Mouse (Mus musculus): ENCODE measurements around the gene Gpr176. TPM values are rescaled to one million over a fixed set of nuclear protein-coding genes. Genes with fewer than 3 reads are reported as not detected.

Gene Gpr176
- polyA plus RNA-seq, 1 experiment from 2014 or later = 1.8 TPM

GRCm38 (mm10) chr2:118315656-118316402 is 57.4 kb downstream of the Gpr176 start:
- Histone ChIP-seq H3K4me2 (no peak overlapping the region), H3K36me3 (ENCODE audit: poor library complexity, severe bottlenecking) (no peaks in the 10 kb centered on the region), H3K4me3 (no peak overlapping the region), H3K27me3 (no peaks in the 10 kb centered on the region), H3K9ac (no peak overlapping the region), H3K4me1 (peaks cover 21% of the 10 kb centered on the region), H3K9me3 (replicated peaks) (no peaks in the 10 kb centered on the region), H3K27ac (no peak overlapping the region)
- no peak for ATAC-seq
- 87% methylated on average over 12 of the region's 12 CpGs for WGBS

DNA sequence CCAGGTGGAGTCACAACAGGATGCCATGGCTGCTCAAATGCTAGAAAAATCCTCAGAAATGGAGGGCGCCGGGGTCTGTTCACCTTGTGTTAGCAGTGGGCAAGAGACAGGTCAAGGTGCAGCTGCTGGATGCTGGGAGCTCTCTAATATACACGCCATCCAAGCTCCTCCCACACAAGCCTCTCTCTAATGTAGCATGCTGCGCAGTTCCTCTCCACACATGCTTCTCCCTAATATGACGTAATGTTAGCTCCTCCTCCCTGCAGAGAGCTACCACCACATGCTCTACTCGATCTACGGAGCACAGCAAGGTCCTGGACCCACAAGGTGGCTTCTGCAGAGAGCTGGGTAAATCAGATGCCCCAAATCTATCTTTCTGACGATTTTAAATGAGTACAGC is 65.7 kb downstream of the Gpr176 start:
- ATAC-seq = peak; percentile 57; the same call in 1 of the 2 replicates
- Histone ChIP-seq H3K9me3 (replicated peaks) (no peaks in the 10 kb centered on the region), H3K9ac (no peak overlapping the region), H3K27ac (no peak overlapping the region), H3K4me2 (no peak overlapping the region), H3K36me3 (ENCODE audit: poor library complexity, severe bottlenecking) (no peaks in the 10 kb centered on the region), H3K27me3 (no peaks in the 10 kb centered on the region), H3K4me3 (no peak overlapping the region), H3K4me1 (no peaks in the 10 kb centered on the region)
- 75% methylated on average over 8 of the region's 8 CpGs for WGBS

DNA sequence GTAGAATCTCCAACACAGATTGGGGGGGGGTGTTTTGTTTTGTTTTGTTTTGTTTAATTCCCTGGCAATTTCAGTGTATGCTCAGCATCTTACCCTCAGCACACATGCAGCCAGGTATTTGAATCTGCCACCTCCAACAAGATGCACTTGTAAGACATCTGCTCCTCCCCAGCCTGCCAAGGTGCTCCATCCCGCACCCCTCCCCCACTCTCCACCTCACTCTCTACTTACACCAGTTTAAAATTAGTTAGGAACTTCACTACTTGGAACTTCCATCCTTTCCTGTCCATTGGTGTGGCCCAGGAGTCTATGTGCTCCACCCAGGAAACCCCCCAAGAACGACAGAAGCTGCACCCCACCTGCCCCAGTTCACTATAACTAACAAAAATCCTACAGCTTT is 66.3 kb downstream of the Gpr176 start:
- Histone ChIP-seq H3K27me3 (no peaks in the 10 kb centered on the region), H3K4me2 (no peak overlapping the region), H3K36me3 (ENCODE audit: poor library complexity, severe bottlenecking) (no peaks in the 10 kb centered on the region), H3K4me1 (no peaks in the 10 kb centered on the region), H3K27ac (no peak overlapping the region), H3K4me3 (no peak overlapping the region), H3K9me3 (replicated peaks) (no peaks in the 10 kb centered on the region), H3K9ac (no peak overlapping the region)
- 77% methylated on average over 2 of the region's 2 CpGs for WGBS
- no peak for ATAC-seq

GRCm38 (mm10) chr2:118306522-118306895 is 66.7 kb downstream of the Gpr176 start:
- no peak overlapping the region for H3K4me3 ChIP-seq
- no peak overlapping the region for H3K27ac ChIP-seq
- H3K36me3 ChIP-seq (ENCODE audit: poor library complexity, severe bottlenecking) = no peaks in the 10 kb centered on the region
- no peaks in the 10 kb centered on the region for H3K27me3 ChIP-seq
- no peaks in the 10 kb centered on the region for H3K4me1 ChIP-seq
- H3K9me3 ChIP-seq (replicated peaks) = no peaks in the 10 kb centered on the region
- 69% methylated on average over 3 of the region's 3 CpGs for WGBS
- H3K9ac ChIP-seq = no peak overlapping the region
- ATAC-seq = no peak
- no peak overlapping the region for H3K4me2 ChIP-seq

- no peaks in the 10 kb centered on the region for H3K4me1 ChIP-seq
- 76% methylated on average over 7 of the region's 7 CpGs for WGBS
- H3K9me3 ChIP-seq (replicated peaks) = no peaks in the 10 kb centered on the region
- no peak overlapping the region for H3K27ac ChIP-seq
- no peaks in the 10 kb centered on the region for H3K36me3 ChIP-seq (ENCODE audit: poor library complexity, severe bottlenecking)
- H3K9ac ChIP-seq = no peak overlapping the region
- no peak overlapping the region for H3K4me2 ChIP-seq
- no peak overlapping the region for H3K4me3 ChIP-seq
- no peaks in the 10 kb centered on the region for H3K27me3 ChIP-seq
- no peak for ATAC-seq
Observed at GRCm38 (mm10) chr2:118305827-118306521, 67.2 kb downstream of the Gpr176 start.

DNA sequence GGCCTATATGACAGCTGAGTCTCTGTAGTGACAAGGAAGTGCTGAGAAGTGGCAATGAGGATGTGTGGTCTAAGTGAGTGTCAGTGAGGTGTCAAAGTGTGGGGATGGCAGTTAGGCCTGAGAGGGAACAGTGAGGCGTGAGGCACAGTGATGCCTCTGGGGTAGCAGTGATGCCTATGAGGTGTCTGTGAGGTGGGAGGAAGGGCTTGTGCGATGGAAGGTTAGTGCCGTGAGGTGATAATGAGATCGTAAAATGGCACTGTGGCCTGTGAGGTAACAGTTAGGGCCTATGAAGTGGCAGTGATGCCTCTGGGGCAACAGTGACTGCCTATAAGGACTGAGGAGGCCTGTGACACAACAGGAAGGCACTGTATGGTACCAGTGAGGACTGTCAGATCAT is 69.8 kb downstream of the Gpr176 start:
- ATAC-seq = no peak
- no peaks in the 10 kb centered on the region for H3K36me3 ChIP-seq (ENCODE audit: poor library complexity, severe bottlenecking)
- WGBS = 85% methylated on average over 4 of the region's 4 CpGs

DNA sequence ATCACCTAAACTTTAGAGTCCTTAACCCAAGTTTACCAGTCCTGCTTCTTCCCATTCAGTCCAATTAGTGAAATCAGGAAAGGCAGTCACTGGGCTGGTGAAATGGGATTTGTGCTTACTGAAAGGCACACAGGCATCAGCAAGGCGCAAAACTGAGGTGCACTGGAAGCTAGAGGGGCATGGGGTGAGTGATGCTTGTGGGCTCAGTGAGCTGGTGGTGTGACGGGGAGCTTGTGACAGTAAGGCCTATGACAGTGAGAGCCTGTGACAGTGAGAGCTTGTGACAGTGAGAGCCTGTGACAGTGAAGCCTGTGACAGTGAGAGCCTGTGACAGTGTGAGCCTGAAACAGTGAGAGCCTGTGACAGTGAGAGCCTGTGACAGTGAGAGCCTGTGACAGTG is 71.6 kb downstream of the Gpr176 start:
- Histone ChIP-seq H3K27me3 (no peaks in the 10 kb centered on the region), H3K9ac (no peak overlapping the region), H3K36me3 (ENCODE audit: poor library complexity, severe bottlenecking) (no peaks in the 10 kb centered on the region), H3K9me3 (replicated peaks) (no peaks in the 10 kb centered on the region), H3K27ac (no peak overlapping the region), H3K4me1 (no peaks in the 10 kb centered on the region), H3K4me3 (no peak overlapping the region), H3K4me2 (no peak overlapping the region)
- WGBS = 68% methylated on average over 2 of the region's 2 CpGs
- ATAC-seq = no peak

More for the DNA sequence above, 69.8 kb downstream of the Gpr176 start:
- H3K4me3 ChIP-seq = no peak overlapping the region
- H3K4me2 ChIP-seq = no peak overlapping the region
- no peaks in the 10 kb centered on the region for H3K27me3 ChIP-seq
- H3K9me3 ChIP-seq (replicated peaks) = no peaks in the 10 kb centered on the region
- no peak overlapping the region for H3K27ac ChIP-seq
- H3K9ac ChIP-seq = no peak overlapping the region
- no peaks in the 10 kb centered on the region for H3K4me1 ChIP-seq

GRCm38 (mm10) chr2:118301041-118301545 is 72.1 kb downstream of the Gpr176 start:
- ATAC-seq = no peak
- Histone ChIP-seq H3K27me3 (no peaks in the 10 kb centered on the region), H3K9me3 (replicated peaks) (no peaks in the 10 kb centered on the region), H3K9ac (no peak overlapping the region), H3K4me2 (no peak overlapping the region), H3K4me1 (no peaks in the 10 kb centered on the region), H3K27ac (no peak overlapping the region), H3K4me3 (no peak overlapping the region), H3K36me3 (ENCODE audit: poor library complexity, severe bottlenecking) (no peaks in the 10 kb centered on the region)
- 63% methylated on average over 8 of the region's 8 CpGs for WGBS

DNA sequence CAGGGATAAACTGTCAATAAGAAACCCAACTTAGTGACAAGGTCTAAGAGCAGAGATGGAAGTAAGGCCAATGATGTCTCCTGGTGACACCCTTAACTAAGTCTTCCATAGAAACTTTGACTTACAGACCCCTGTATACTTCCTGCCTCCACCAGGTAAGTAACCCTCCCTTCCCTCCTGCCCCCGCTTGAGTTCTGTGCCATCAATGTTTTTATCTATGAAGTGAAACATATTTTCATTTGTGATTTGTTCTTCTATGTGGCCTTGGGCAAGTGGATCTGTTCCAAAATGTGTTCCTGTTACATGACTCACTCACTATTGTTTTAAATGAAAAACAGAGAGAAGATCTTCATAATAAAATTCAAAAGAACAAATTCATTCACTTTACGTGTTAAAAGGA is 73.2 kb downstream of the Gpr176 start:
- no peak for ATAC-seq
- H3K27me3 ChIP-seq = no peaks in the 10 kb centered on the region
- H3K9me3 ChIP-seq (replicated peaks) = no peaks in the 10 kb centered on the region
- no peak overlapping the region for H3K4me2 ChIP-seq
- 95% methylated on average over 2 of the region's 2 CpGs for WGBS
- H3K4me3 ChIP-seq = no peak overlapping the region
- H3K36me3 ChIP-seq (ENCODE audit: poor library complexity, severe bottlenecking) = no peaks in the 10 kb centered on the region
- H3K4me1 ChIP-seq = no peaks in the 10 kb centered on the region
- no peak overlapping the region for H3K27ac ChIP-seq
- H3K9ac ChIP-seq = no peak overlapping the region

GRCm38 (mm10) chr2:118298601-118299000 is 74.6 kb downstream of the Gpr176 start:
- Histone ChIP-seq H3K4me3 (no peak overlapping the region), H3K9ac (no peak overlapping the region), H3K4me2 (no peak overlapping the region), H3K36me3 (ENCODE audit: poor library complexity, severe bottlenecking) (no peaks in the 10 kb centered on the region), H3K27me3 (no peaks in the 10 kb centered on the region), H3K4me1 (peaks cover 8% of the 10 kb centered on the region), H3K9me3 (replicated peaks) (no peaks in the 10 kb centered on the region), H3K27ac (no peak overlapping the region)
- 68% methylated on average over 4 of the region's 4 CpGs for WGBS
- no peak for ATAC-seq

- Histone ChIP-seq H3K27me3 (no peaks in the 10 kb centered on the region), H3K27ac (no peak overlapping the region), H3K9me3 (replicated peaks) (no peaks in the 10 kb centered on the region), H3K36me3 (ENCODE audit: poor library complexity, severe bottlenecking) (no peaks in the 10 kb centered on the region), H3K9ac (no peak overlapping the region), H3K4me2 (no peak overlapping the region), H3K4me1 (peaks cover 11% of the 10 kb centered on the region), H3K4me3 (no peak overlapping the region)
- WGBS = 80% methylated on average over 2 of the region's 2 CpGs
- ATAC-seq = no peak
Observed at GRCm38 (mm10) chr2:118297966-118298365, 75.3 kb downstream of the Gpr176 start.

GRCm38 (mm10) chr2:118295505-118295904 is 77.7 kb downstream of the Gpr176 start:
- H3K4me1 ChIP-seq = peaks cover 11% of the 10 kb centered on the region
- H3K9ac ChIP-seq = no peak overlapping the region
- ATAC-seq = no peak
- no peak overlapping the region for H3K4me3 ChIP-seq
- no peak overlapping the region for H3K27ac ChIP-seq
- H3K4me2 ChIP-seq = no peak overlapping the region
- H3K27me3 ChIP-seq = no peaks in the 10 kb centered on the region
- no peaks in the 10 kb centered on the region for H3K36me3 ChIP-seq (ENCODE audit: poor library complexity, severe bottlenecking)
- H3K9me3 ChIP-seq (replicated peaks) = no peaks in the 10 kb centered on the region
- 77% methylated on average over 7 of the region's 7 CpGs for WGBS

All from forebrain, embryonic 13.5 days (tissue).